Mouse (Mus musculus) left cerebral cortex, adult 2 months (tissue): ENCODE data around the gene Dkk3. TPM values are rescaled to one million over a fixed set of nuclear protein-coding genes. Genes with fewer than 3 reads are reported as not detected.
A peak's percentile ranks its signal among the peaks of the same experiment; 100 is the strongest.

Source experiments
- DNase-seq, 2 experiments: peaks; one replicate each; pipeline ENCODE4 v3.0.0; 2021 to 2022; ENCODE audit warnings: low spot score in 2 of 2, mixed read lengths in 1 of 2; ENCODE audit errors: extremely low spot score in 1 of 2
- H3K27ac ChIP-seq: fragments of 200-600 bp; 2 replicates; pipeline ENCODE4 v1.8.1; 2022
- H3K4me3 ChIP-seq: fragments of 200-600 bp; 2 replicates; pipeline ENCODE4 v1.8.1; 2022
- CTCF ChIP-seq: fragments of 200-600 bp; IDR thresholded peaks from 2 replicates; pipeline ENCODE4 v1.8.1; 2022; ENCODE audit warnings: antibody characterized with exemption, mild to moderate bottlenecking, moderate library complexity
- intact Hi-C: fragments of 180-260 bp; cut with DNase I; formaldehyde crosslinking; loops from one replicate; pipeline ENCODE4 v1.15.1; 2025
- total RNA-seq, 2 experiments: library from RNA; stranded (reverse); gene quantifications; 2 replicates each; pipeline ENCODE4 v1.2.3; 2021

The Dkk3 gene
- total RNA-seq, 2 experiments from 2014 or later: 164 to 198 TPM

- Histone ChIP-seq H3K4me3 (no peak overlapping the region), H3K27ac (peak overlapping the region; percentile 67)
- no peak for TF ChIP-seq CTCF
- intact Hi-C loops: no loop called here
- DNase-seq: no peak
Observed at GRCm38 (mm10) chr7:112127085-112127637, 31.7 kb downstream of the Dkk3 start.

- Histone ChIP-seq H3K27ac (peak overlapping the region; percentile 96), H3K4me3 (no peak overlapping the region)
- intact Hi-C loops: no loop called here
- TF ChIP-seq CTCF: no peak
- DNase-seq: no peak
Observed at GRCm38 (mm10) chr7:112125625-112126260, 33.1 kb downstream of the Dkk3 start.

GRCm38 (mm10) chr7:112123612-112124011 lies 35.2 kb downstream of the Dkk3 start:
- Histone ChIP-seq H3K4me3 (no peak overlapping the region), H3K27ac (peak overlapping the region; percentile 83)
- DNase-seq: peak in 1 of 2 experiments; percentile 52
- no peak for TF ChIP-seq CTCF
- intact Hi-C loops: loop anchor here (1.0 to 2.0 kb wide), 4 partner anchors 42 to 213 kb away; no protein-coding TSS in a partner anchor

- no peak overlapping the region for H3K4me3 ChIP-seq
- peak overlapping the region; percentile 83 for H3K27ac ChIP-seq
- TF ChIP-seq CTCF: no peak
- intact Hi-C loops: loop anchor here (2.0 kb wide), 2 partner anchors 51 to 117 kb away; no protein-coding TSS in a partner anchor
- DNase-seq: no peak
Observed at GRCm38 (mm10) chr7:112121866-112122500, 36.9 kb downstream of the Dkk3 start.

- Histone ChIP-seq H3K4me3 (no peak overlapping the region), H3K27ac (peak overlapping the region; percentile 83; the same call in 1 of the 2 replicates)
- no peak for DNase-seq
- intact Hi-C loops: no loop called here
- TF ChIP-seq CTCF: no peak
Observed at GRCm38 (mm10) chr7:112120861-112121810, 37.7 kb downstream of the Dkk3 start.

GRCm38 (mm10) chr7:112119248-112119647 lies 39.6 kb downstream of the Dkk3 start:
- no peak for TF ChIP-seq CTCF
- no peak for DNase-seq
- Histone ChIP-seq H3K27ac (peak overlapping the region; percentile 13; the same call in 1 of the 2 replicates), H3K4me3 (no peak overlapping the region)
- intact Hi-C loops: no loop called here

GRCm38 (mm10) chr7:112118086-112118485 lies 40.8 kb downstream of the Dkk3 start:
- no peak for TF ChIP-seq CTCF
- no peak for DNase-seq
- Histone ChIP-seq H3K27ac (no peak overlapping the region; the same call in 1 of the 2 replicates), H3K4me3 (no peak overlapping the region)
- intact Hi-C loops: no loop called here

GRCm38 (mm10) chr7:112117501-112117900 lies 41.4 kb downstream of the Dkk3 start:
- Histone ChIP-seq H3K27ac (peak overlapping the region; percentile 5; the same call in 1 of the 2 replicates), H3K4me3 (no peak overlapping the region)
- intact Hi-C loops: no loop called here
- TF ChIP-seq CTCF: no peak
- no peak for DNase-seq

- Histone ChIP-seq H3K27ac (no peak overlapping the region; the same call in 1 of the 2 replicates), H3K4me3 (no peak overlapping the region)
- no peak for TF ChIP-seq CTCF
- no peak for DNase-seq
- intact Hi-C loops: no loop called here
Observed at GRCm38 (mm10) chr7:112110638-112111372, 48.1 kb downstream of the Dkk3 start.

GRCm38 (mm10) chr7:112108757-112109156 lies 50.1 kb downstream of the Dkk3 start:
- intact Hi-C loops: no loop called here
- no peak for DNase-seq
- no peak for TF ChIP-seq CTCF
- Histone ChIP-seq H3K4me3 (no peak overlapping the region), H3K27ac (no peak overlapping the region)

- H3K27ac ChIP-seq: no peak overlapping the region
Observed at GRCm38 (mm10) chr7:112103816-112104215, 55.0 kb downstream of the Dkk3 start.

More at GRCm38 (mm10) chr7:112103816-112104215, 55.0 kb downstream of the Dkk3 start:
- DNase-seq: no peak
- intact Hi-C loops: no loop called here
- no peak overlapping the region for H3K4me3 ChIP-seq
- TF ChIP-seq CTCF: no peak
